Mouse (Mus musculus) liver, embryonic 14.5 days (tissue): ENCODE measurements around the gene Wnt2.

Experiments used
- CTCF ChIP-seq: IDR thresholded peaks from 2 replicates; pipeline ENCODE4 v1.5.1; 2016; ENCODE audit warnings: antibody characterized with exemption, low read depth, control low read depth
- EP300 ChIP-seq: IDR thresholded peaks from 2 replicates; pipeline ENCODE4 v1.6.1; 2016; ENCODE audit warnings: antibody characterized with exemption, low read depth

DNA sequence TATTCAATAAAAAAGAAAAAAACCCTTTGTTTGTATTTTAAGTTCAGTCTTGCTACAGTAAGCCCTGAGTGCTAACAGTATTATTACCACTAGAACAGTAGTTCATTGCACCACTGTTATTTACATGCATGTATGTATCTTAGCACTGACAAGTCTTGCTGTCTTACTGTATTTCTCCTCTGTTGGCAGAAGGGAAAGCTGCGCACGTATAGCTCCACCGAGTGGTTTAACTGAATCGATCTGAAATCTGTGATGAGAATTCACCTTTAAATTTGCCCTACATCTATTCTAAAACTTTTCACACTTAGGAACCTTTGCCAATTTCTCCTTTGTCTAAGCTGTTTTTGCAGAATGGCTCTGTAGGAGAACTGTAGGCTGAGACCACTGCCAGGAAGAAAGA, 13.9 kb upstream of the Wnt2 start:
- TF ChIP-seq EP300, result no peak
- TF ChIP-seq CTCF, result no peak
